Mouse (Mus musculus) testis, adult 2 months (tissue): ENCODE data around the gene Alkbh2. TPM values are rescaled to one million over a fixed set of nuclear protein-coding genes. Genes with fewer than 3 reads are reported as not detected.

Experiments used
- H3K27ac ChIP-seq: fragments of 200-500 bp; 2 replicates; pipeline ENCODE4 v1.5.1; 2012; ENCODE audit warnings: low read depth, low read length; ENCODE audit not compliant: control insufficient read depth, insufficient read depth
- H3K27me3 ChIP-seq: fragments of 200-500 bp; 2 replicates; pipeline ENCODE4 v1.6.1; 2012; ENCODE audit warnings: mild to moderate bottlenecking, low read length, moderate library complexity; ENCODE audit not compliant: control insufficient read depth, insufficient read depth
- H3K36me3 ChIP-seq: fragments of 200-500 bp; 2 replicates; pipeline ENCODE4 v1.6.1; 2012; ENCODE audit warnings: mild to moderate bottlenecking, low read length; ENCODE audit not compliant: control insufficient read depth, insufficient read depth
- H3K4me1 ChIP-seq: fragments of 200-500 bp; 2 replicates; pipeline ENCODE4 v1.6.1; 2012; ENCODE audit warnings: low read length; ENCODE audit not compliant: control insufficient read depth, insufficient read depth
- H3K4me3 ChIP-seq: fragments of 200-500 bp; 2 replicates; pipeline ENCODE4 v1.5.1; 2012; ENCODE audit warnings: low read depth, mild to moderate bottlenecking, low read length, moderate library complexity, mixed read lengths; ENCODE audit not compliant: control insufficient read depth
- CTCF ChIP-seq: fragments of 200-500 bp; IDR thresholded peaks from 2 replicates; pipeline ENCODE4 v1.5.1; 2012; ENCODE audit warnings: low read depth, mild to moderate bottlenecking, inconsistent platforms, low read length, moderate library complexity; ENCODE audit not compliant: control insufficient read depth, insufficient read depth, insufficient replicate concordance
- POLR2A ChIP-seq: fragments of 200-500 bp; IDR thresholded peaks from 2 replicates; pipeline ENCODE4 v1.6.1; 2012; ENCODE audit warnings: low read depth, mild to moderate bottlenecking, inconsistent platforms, low read length, moderate library complexity; ENCODE audit not compliant: control insufficient read depth
- polyA plus RNA-seq: library from polyadenylated mRNA; depleted of rRNA; stranded (reverse); fragments of >200 nt; gene quantifications from 2 replicates; pipeline ENCODE4 v1.2.3, GENCODE M21; 2012; rRNA removed

Gene Alkbh2
- 2.2 and 3.1 TPM in 2 replicates for polyA plus RNA-seq

DNA sequence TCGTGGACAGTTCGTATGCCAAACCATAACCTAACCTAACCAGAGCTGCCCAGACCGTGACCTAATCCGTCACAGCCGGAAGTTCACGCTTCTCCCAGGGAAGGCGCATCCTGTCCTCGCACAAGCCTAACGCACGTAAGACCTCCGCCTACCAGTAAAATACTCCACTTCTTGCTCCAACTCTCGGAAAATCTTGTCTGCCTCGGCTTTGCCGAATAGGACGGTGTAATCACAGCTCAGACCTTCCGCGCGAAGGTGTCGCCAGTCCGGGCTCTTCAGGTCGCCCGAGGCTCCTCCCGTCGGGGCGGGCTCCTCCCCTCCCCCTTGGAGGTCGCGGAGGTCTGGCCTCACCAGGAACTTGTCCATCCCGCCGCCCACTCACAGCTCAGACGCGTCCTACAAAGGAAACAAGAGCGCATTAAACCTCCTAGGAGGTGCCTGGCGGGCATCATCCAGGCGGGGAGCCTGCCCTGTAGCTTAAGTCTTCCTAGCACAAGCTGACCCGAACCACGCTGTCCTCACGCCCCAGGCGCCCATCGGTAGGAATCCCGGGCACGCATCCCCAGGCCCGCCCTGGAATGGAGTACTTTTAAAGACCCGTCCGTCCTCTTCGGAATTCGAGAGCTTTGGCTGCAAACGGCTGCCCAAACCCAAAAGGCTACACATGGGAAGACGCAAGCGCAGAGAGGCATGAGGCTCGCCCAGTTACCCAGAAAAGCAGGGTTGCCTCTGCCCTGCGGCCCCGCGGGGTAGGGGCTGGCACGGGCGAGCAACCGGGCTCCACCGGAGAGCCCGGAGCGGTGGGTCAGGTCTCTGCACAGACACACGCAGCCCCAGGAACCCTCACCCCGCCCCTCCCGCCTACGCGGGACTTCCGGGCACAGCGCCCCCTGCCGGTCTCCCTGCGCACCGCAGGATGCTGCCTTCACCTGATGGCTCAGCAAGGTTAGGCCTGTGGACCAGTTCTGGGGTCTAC, at the start of gene Alkbh2:
Alkbh2 (minus strand) TSS at position 845 of the 976 bp plus-strand sequence.
- TF ChIP-seq CTCF = peak; percentile 99
- no peak; the same call in 1 of the 2 replicates for TF ChIP-seq POLR2A
- Histone ChIP-seq H3K36me3 (no peaks in the 10 kb centered on the region), H3K4me1 (peaks cover 24% of the 10 kb centered on the region), H3K27ac (peak within 1 kb of the TSS; percentile 65), H3K27me3 (no peaks in the 10 kb centered on the region), H3K4me3 (peak within 1 kb of the TSS; percentile 85)

DNA sequence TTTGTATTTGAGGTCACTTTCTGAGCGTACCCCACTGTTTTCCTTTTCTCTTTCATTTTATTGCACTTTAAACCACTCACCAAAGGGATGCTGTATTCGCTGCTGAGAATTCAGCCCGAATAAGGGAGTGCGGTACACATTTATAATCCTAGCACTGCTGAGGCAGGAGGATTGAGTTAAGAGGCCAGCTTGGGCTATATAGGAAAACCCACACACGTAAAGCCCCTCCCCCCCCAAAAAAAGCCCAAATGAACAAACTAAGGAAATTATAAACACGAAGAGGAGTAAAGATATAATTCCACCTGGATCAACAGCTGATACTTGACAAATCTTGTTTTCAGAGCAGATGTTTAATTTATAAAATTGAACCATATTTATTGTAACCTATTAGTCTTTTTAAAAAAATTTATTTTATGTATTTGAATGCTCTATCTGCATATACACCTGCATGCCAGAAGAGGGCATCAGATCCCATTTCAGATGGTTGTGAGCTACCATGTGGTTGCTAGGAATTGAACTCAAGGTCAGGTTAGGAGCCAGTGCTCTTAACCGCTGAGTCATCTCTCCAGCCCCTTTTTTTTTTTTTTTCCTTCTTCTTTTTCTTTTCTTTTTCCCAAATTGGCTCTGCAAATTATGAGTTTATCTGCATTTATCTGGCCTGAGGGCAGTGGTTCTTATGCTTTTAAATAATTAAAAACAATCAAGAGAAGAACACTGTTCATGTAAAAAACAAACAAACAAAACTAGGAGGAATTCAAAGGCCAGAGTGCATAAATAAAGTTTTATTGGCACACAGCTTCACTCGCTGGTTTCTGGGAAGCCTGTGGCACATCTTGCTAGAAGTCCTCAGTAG, 48.8 kb upstream of the Alkbh2 start:
- Histone ChIP-seq H3K27me3 (no peaks in the 10 kb centered on the region), H3K36me3 (no peaks in the 10 kb centered on the region), H3K4me3 (no peak overlapping the region; the same call in 1 of the 2 replicates), H3K27ac (peak overlapping the region; percentile 73; the same call in 1 of the 2 replicates), H3K4me1 (peaks cover 10% of the 10 kb centered on the region)
- TF ChIP-seq POLR2A (no peak), CTCF (no peak)

DNA sequence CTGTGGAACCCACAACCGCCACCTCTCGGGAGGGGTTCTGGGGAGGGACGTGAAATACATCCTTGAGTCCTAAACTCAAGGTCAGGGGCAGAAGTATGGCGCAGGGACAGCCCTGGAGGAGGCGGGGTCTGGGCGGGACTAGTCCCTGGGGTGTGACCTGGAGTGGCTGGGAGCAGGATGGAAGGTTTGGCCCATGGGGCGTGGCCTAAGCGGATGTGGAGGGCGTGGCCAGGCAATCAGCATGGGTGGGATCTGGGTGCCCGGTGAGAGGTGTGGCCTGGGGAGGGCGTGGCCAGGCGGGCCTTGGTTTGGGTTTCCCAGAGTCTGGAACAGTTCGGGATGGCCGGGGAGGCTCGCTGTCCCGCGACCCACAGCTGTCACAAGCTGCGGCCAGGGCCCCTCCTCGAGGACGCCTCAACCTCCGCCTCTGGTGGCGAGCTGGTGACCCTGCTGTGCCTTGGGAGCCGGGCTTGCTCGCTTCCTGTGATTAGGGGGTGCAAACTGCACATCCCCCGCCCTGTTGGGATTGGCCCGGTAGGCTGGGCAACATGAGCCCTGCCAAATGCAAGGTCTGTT, 47.7 kb upstream of the Alkbh2 start:
- H3K27me3 ChIP-seq = no peaks in the 10 kb centered on the region
- peak overlapping the region; percentile 77 for H3K4me3 ChIP-seq
- no peak for TF ChIP-seq CTCF
- TF ChIP-seq POLR2A = peak; percentile 61; the same call in 1 of the 2 replicates
- no peaks in the 10 kb centered on the region for H3K36me3 ChIP-seq
- peak overlapping the region; percentile 73 for H3K27ac ChIP-seq
- peaks cover 10% of the 10 kb centered on the region for H3K4me1 ChIP-seq

DNA sequence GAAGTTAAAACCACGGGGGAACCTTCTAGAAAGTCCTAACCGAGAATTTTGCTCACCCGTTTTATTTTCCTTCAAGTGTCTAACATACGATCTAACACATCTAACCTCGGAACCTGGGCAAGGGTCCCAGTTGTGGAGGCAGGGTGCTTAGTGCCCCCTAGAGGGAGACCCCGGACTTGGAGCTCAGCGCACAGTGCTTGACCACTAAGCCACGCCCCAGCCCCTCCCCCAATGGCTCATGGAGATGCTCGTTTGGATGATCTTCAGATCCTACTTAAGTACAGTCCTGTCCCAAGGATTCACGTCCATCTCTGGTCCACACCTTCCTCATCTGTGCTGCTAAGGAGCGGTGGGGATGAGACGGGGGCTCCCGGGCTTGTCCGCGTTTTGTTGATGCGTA, 46.6 kb upstream of the Alkbh2 start:
- Histone ChIP-seq H3K4me3 (peak overlapping the region; percentile 21), H3K27me3 (no peaks in the 10 kb centered on the region), H3K4me1 (peaks cover 10% of the 10 kb centered on the region), H3K36me3 (no peaks in the 10 kb centered on the region), H3K27ac (peak overlapping the region; percentile 39; the same call in 1 of the 2 replicates)
- no peak for TF ChIP-seq POLR2A
- TF ChIP-seq CTCF = peak; percentile 40; the same call in 1 of the 2 replicates

DNA sequence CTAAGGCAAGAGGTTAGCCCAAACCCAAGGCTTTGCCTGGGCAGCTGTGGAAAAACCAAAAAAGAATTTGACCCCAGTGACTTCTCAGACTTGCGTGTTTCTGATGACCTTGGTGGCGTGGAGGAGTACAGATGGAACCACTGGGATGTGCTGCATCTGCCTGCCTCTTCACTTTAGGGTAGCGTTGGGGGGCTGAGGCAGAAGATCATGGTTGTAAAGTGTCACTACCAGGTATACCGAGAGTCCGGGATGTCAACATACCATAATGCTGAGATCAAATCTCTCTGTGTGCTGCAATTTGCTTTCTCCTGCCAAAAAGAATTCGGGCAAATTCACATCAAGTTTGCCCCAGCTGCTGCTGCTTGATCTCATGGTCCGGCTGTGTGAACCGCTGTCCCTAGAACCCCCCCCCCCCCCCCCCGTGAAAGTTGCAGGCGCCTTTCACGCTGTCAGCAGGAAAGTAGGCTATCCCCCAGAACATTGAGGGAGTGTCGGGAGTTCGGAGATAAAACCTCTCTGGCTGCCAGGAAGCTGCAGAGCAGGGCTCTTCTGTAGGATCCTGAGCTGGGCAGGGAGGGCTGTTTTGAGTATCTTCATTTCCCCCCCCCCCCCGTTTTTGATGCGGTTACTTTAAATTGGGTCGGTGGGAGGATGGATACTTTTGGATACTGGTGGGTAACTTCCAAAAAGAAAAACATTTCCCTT, 46.0 kb upstream of the Alkbh2 start:
- TF ChIP-seq CTCF (no peak), POLR2A (no peak)

DNA sequence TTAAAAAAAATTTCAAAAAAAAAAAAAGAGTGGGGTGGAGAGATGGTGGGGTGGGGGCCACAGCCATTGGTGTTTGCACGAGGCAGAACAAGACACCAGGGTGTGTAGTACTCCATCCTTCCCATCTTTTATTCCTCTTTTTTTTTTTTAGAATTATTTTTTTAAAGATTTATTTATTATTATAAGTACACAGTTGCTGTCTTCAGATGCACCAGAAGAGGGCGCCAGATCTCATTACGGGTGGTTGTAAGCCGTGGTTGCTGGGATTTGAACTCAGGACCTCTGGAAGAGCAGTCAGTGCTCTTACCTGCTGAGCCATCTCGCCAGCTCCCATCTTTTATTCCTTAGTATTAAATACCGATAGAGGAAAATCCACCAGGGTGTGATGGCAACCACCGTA, 45.4 kb upstream of the Alkbh2 start:
- Histone ChIP-seq H3K27me3 (no peaks in the 10 kb centered on the region), H3K36me3 (no peaks in the 10 kb centered on the region), H3K27ac (no peak overlapping the region), H3K4me1 (peaks cover 10% of the 10 kb centered on the region), H3K4me3 (no peak overlapping the region)
- no peak for TF ChIP-seq CTCF

More for the DNA sequence above, 46.0 kb upstream of the Alkbh2 start:
- Histone ChIP-seq H3K27me3 (no peaks in the 10 kb centered on the region), H3K4me3 (no peak overlapping the region; the same call in 1 of the 2 replicates), H3K4me1 (peaks cover 10% of the 10 kb centered on the region), H3K27ac (peak overlapping the region; percentile 41; the same call in 1 of the 2 replicates), H3K36me3 (no peaks in the 10 kb centered on the region)
